Mouse (Mus musculus) spleen, embryonic (tissue): ENCODE measurements around the gene Gys2.

Experiments used
- CTCF ChIA-PET: fragments of 350-600 bp; sonication (Branson Sonifier 250); formaldehyde crosslinking; loops from one replicate; lab custom pipeline; 2022; lab: Charles Lee

Gys2 gene

DNA sequence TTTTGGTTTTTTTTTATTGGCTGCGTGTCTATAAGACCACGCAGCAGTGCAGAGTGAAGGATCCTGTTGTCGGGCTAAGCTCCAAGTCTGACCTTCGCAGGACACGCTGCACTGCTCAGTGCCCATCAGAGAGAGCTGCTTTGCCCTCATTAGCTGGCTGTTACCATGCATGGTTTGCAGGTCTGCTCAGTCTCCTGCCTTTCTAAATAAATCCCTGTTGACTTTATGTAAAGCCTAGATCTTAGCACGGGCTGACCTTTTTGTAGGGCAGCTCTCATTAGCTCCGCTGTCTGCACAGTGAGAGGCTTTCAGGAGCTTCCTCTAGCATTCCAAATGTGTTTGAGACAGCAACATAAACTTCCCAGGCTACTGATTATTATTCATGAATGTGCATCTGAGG lies 14.9 kb downstream of the Gys2 start:
- CTCF ChIA-PET: no interaction called here

DNA sequence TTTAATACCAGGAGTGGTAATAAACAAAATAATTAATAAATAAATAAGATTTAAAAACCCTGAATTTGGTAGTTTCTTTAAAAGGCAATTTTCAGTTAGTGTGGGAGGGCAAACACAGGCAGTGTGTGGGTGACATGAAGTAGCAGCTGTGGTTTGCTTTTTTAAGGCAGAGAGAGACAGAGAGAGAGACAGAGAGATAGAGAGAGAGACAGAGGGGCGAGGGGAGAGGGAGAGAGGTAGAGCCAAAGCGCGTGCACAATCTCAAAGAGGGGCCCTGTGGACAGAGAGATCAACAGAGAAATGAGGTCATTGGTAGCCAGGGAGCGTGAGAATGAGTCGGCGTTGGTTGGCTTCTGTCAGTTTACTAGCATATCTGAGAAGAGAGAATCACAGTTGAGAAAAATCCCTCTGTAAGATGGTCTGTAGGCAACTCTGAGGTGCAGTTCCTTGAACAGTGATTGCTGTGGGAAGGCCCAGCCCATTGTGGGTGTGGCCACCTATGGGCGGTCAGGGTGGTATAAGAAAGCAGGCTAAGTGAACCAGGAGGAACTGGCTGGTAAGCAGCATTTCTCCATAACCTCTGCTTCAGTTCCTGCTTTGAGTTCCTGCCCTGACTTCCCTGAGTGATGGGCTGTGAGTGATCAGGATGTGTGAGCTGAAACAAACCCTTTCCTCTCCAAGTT lies 17.5 kb downstream of the Gys2 start:
- CTCF ChIA-PET: no interaction called here

DNA sequence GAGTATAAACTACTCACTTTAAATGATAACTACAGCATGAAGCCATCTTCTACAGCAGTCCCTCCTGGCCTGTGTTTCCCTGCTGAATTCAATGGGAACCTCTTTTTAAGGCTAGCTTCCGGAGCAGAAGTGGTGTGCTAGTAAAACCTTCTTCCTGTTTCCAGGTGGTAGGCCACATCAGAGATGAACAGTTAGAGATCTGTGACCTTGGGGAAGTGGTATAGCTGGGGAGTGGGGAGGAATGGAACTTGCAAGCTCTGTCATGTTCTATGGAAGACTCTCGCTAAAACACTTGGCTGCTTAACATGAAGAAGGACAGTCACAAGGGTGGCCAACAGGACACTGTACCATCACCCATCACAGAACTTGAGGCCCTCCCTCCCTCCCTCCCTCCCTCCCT lies 19.6 kb downstream of the Gys2 start:
- CTCF ChIA-PET: no interaction called here

DNA sequence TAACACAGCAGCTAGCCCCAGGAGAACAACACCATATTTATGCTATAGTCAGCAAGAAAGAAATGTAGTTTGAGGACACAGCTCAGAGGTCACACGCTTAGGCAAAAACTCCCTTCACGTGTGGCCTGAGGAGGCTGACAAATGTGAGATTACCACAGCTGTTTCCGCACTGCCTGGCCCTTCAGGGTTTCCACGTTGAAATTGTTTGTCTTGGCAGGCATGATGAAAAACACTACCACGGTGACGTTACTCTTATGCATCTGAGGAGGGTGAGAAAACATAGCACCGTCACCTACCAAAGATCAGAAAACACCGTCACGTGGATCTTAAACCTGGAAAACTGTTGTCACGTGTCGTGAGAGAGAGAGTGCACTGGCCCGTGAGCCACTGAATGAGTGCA lies 21.5 kb downstream of the Gys2 start:
- CTCF ChIA-PET: no interaction called here

DNA sequence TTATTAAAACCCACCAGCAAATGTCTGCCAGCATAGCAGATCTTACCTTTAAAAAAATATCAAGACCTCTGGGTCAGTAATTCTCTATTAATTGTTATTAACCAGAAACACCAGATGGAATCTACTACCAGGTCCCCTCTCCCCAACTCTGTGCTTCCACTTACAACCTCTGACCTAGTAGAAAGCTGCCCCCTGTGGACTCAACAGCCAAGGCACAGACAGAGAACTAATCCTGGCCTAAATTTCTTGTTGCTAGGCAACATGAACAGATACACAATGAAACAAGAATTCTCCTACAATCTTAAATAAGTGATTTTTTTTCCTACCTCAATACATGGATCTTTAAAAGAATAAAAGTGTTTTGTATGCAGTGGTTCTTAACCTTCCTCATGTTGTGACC lies 43.8 kb downstream of the Gys2 start:
- CTCF ChIA-PET: no interaction called here

DNA sequence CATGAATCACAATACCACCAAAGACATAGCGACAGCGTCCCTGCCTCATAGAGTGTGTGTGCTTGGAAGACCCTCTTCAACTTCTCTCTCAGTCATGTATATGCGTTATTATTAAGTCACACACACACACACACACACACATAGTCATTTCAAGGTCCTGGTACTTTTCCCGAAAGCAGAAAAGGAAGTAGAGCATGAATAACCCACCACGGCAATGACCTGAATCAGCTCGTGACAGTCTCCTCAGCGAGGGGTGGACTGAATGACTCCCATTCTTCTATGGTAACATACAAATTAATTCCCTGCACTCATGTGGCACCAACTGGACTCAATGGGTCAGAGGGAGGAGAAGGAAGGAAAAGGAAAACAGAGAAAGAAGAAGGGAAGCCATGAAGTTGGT lies 47.9 kb downstream of the Gys2 start:
- CTCF ChIA-PET: no interaction called here

DNA sequence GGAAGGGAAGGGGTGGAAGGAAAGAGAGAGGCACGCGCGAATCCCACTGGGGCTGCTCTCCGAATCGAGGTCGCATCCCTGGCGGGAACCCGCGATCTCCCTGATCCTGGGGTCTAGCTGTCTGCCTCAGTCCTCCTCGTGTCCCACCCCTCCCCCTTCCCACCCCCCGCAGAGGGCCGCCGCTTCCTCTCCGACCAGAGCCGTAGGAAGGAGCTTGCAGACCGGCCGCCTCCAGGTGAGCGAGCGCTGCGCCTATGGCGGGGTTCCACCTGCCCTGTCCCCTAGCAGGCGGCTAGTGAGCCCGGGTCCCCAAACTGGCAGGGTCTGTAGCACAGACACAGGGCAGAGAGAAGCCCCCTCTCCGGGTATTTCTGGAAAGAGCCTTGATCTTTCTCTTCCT lies 58.3 kb downstream of the Gys2 start:
- CTCF ChIA-PET: no interaction called here

DNA sequence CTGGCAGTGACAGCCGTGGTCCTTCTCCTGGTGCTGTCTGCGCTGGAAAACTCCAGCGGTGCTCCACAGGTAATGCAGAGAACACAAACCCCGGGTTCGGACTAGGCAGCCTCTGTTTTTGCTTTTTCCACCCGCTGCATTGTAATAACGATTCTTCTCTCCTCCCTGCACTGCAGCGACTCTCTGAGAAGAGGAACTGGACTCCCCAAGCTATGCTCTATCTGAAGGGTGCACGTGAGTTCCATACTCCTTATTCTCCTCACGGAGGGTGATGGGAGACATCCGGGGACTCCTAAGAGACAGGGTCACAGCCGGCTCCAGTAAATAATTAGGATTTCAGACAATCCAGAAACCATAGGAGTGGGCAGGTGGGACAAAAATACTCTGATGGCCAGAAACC lies 59.1 kb downstream of the Gys2 start:
- CTCF ChIA-PET: no interaction called here

DNA sequence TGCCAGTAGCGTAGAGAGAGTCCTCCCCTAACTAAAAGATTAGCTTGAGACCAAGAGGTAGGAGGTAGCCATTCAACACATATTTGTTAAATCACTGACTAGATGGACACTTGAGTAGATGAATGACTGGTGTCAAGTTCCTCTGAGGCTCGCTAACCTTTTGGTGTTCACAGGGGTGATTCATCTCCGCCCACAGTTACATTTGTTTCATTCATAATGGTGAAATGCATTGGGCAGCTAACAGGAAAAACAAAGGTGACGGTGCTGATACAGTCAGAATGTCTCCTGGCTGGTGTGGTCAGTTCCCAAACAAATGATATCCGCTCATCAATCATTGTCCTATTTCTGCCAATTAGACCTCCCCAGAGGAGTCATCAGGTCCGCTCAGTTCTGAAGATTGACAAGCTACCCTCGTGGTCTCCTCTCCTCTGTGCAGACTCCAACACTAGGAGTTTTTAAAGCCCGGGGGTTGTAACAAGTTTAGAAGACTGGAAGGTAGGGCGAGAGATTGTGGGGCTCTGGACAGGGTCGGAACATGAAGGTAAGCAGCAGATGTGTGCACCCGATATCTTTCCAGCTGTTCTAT lies 59.9 kb downstream of the Gys2 start, which contains the start of gene Spx:
Gene Spx (plus strand): TSS at position 536 of the 586 bp plus-strand sequence.
- CTCF ChIA-PET: no interaction called here

DNA sequence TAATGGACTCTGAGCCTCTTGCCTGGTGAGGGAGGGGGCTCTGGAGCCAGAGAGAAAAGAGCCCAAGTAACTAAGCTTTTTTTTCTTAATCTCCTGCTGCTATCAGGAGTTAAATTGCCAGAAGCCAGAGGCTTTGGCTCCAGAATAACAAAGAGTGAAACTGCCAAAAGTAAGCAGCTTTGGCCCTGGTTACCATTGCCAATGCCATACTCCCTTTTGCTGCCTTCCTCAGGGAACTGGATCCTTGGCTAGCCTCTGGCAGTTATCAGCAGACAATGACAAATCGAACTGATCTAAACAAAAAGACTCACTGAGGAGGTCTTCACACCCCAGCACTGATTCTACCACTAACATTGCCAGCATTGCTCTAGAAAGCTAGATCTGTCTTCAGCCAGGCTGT lies 61.8 kb downstream of the Gys2 start:
- CTCF ChIA-PET: no interaction called here

DNA sequence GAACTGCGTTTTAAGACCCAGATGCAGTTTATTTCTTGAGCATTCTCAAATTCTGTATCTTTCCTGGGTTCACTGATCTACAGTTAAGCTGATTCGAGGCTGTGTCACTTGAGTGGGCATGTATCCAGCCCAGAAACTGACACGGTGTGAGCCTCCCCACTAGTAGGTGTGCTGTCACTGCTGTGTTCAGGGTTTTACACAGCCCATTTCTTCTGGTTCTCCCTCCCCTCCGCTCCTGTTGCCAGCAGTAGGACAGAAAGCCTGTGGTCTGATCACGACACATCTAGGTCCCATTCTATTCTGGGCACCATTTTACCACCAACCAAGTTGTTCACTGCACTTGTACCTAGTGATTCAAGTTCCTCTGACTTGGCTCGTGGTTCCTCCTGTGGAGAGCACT lies 77.2 kb downstream of the Gys2 start:
- CTCF ChIA-PET: no interaction called here

DNA sequence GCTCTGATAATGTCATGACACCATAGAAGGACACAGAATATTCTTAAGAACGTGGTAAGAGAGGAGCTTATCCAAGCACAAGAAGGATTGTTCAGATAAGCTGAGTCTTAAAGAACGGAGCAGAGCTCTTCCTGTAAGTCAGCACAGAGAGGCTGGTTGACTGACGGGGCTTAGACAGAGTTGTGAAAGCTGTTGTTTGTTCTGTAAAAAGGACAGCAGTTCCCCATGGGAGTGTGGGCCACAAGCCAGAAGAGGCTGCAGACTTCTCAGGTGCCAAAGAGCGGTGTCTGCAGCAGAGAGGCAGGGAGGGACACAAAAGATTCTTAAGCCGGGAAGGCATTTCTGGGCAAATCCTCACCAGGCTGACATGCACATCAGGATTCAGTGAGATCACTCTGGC lies 78.2 kb downstream of the Gys2 start:
- CTCF ChIA-PET: no interaction called here

DNA sequence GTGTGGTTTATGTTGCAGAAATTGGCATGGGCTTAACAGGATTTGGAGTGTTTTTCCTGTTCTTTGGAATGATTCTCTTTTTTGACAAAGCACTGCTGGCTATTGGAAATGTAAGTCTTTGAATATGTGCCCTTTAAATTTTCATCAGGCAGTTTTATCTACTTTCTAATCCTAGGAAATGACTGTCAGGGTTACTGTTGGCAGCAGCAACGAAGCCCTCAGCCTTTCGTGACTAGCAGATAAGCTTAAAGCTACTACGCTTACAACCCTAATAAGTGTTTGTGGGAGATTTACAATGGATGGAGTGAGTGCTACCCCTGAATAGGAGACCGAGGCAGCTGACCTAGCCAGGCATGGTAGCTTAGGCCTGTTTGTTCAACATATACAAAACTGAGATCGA lies 80.6 kb downstream of the Gys2 start:
- CTCF ChIA-PET: no interaction called here

DNA sequence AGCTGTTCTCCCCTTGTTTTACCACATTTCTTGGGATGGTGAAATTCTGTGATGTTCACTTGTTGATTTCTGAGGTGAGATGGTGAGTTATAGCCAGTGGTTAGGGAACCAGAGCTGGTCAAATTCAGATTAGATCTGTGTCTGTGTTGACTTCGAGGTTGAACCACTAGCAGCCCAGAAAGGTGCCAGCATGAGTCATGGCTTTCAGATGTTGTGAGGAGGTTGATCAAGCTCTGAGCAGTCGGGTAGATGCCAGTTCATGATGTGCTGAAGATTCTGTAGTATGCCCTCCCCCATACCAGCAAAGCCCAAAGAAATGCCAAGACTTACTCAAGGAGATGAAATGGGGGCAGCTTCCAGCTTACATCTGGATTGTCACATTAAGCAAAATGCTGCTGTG lies 83.8 kb downstream of the Gys2 start:
- CTCF ChIA-PET: no interaction called here

DNA sequence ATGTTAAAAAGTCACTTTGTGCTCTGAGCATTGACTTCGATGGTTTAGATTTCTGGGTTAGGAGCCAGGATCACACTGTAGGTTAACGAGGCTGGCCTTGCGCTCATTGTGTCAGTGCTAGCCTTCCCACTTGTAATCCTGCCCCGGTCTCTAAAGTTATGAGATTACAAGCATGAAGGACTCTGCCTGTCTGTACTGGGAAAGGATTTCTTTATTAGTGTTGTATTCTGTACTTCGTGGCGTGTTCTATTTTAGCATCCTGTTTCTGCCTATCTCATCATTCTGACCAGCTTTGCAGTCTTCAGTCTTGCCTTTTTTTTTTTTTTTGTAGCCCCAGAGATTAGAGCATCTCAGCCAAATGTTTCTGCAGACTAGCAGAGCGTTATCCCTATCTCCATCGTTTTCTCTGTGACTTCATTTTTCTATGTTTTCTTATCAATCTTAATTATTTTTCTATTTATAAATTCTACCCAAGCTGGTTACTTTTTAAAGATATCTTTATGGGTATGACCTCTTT lies 85.1 kb downstream of the Gys2 start:
- CTCF ChIA-PET: no interaction called here

DNA sequence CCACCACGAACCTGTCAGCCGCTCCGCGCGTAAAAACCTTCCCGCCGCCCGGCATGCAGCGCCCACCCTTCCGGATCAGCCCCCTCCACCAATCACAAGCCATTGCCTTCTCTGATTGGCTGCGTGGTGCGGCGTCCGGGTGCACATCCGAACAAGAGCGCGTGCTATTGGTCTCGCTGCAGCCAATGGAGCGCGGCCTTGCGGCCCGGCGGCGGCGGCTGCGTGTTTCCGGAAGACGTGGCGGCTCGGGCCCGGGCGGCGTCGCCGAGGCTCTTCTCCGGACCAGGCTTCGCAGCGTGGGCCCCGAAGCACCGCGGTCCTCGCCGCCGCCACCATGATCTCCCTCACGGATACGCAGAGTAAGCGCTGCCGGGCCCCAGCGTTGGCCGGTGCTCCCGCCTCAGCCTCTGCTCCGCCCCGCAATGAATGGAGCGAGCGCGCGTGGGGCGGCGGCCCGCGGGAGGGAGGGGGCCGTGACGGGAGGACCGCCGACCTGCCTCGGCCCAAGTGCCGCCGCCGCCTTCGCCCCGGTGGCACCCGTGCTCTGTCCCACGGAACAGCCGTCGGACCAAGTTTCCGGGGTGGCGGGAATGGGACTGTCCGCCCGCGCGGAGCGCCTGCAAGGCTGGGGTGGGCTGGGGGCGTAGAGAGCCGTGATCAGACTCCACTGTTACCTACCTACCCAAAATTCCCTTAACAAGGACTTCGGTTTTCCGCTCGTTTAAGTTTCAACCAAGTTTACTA lies 85.7 kb downstream of the Gys2 start, which contains the start of the genes Recql and Golt1b:
Gene Recql (minus strand): TSS at position 77 of the 744 bp plus-strand sequence.
Gene Golt1b (plus strand): TSS at position 211 of the 744 bp plus-strand sequence.
- CTCF ChIA-PET: no interaction called here

DNA sequence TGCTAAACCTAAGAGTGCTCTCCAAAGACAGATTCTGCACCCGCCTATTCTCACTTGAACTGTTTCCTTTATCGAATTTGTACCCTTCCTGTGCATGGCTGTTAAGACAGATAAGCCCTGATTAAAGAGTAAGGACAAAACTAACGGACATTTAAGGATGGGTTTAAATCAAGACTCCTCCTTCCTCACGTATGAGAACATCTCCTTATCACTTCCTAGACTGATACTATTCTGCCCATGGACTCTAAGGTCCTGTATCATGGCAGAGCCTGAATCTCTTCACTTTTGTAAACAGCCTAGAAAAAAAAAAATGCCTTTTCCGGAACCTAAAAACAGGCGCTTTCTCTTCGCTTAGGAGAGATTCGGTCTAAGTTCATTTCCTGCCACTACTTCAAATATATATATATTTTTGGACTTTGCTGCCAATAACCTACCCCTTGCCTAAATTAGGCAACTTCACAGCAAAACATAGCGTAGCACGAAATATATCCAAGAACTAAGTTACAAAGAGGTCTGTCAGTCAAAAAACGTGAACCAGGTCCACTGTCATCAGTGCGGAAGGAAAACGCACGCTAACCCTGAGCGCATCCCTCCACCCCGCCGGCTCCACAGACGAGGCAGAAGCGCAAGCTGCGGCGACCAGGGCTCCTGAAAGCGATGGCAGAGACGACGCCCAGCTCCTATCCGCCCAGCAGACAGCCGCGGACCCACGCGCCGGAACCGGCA lies 86.5 kb downstream of the Gys2 start:
- CTCF ChIA-PET: no interaction called here

DNA sequence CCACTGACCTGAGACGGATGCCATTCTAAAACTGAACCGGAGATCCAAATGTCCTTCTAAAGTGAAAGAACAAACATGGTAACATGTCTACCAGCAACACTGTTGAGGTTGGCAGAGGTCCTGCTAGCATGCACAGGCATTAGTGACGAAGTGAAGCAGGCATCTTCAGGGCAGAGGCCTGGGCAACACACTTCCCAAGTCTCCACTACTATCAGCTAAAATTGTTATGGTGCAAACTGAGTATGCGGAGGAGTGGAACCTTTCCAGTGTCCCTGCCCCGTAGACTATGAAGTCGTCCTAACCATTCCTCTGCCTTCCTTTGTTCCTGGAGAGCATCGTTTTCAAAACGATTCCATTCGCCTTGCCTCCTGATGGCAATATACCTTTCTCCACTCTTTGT lies 88.4 kb downstream of the Gys2 start:
- CTCF ChIA-PET: interaction anchor here (0.8 kb wide), 1 partner anchor 1760 kb away, joined by 5 read pairs; no protein-coding TSS in a partner anchor

DNA sequence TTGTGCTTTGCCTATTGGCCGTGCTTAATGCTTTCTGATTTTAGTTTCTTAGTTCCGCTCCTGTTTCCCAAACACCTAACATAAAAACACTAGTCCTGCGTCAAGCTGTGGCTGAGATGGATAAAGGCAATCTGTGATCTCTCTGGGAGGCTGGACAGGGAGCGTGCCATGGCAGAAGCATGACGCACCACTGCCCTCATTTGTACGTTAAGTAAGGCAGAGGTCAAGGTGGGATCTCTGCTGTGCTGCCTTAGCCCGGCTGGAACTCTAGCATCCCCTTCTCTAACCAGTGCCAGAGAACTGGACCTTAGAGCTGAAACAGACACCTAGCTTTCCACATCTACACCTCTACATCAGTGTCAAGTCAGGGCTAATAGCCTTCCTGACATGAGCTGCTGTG lies 91.3 kb downstream of the Gys2 start:
- CTCF ChIA-PET: no interaction called here

DNA sequence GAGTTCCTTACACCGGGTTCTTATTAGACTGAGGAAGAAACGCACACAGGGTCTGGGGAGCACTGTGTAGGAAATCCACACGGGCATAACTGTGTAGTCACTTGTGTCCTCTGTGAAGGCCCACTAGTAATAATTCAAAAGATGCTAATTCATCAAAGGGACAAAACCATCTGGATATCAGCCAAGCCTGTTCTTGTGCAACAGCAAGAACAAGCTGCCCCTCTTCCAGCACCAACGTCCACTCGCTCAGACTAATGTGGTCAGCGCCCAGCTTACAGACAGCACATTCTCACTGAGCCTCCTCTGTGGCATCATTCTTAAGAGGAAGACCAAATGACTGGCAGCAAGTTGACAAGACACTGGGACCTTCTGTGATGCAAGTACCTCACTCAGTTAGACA lies 92.9 kb downstream of the Gys2 start:
- CTCF ChIA-PET: no interaction called here

DNA sequence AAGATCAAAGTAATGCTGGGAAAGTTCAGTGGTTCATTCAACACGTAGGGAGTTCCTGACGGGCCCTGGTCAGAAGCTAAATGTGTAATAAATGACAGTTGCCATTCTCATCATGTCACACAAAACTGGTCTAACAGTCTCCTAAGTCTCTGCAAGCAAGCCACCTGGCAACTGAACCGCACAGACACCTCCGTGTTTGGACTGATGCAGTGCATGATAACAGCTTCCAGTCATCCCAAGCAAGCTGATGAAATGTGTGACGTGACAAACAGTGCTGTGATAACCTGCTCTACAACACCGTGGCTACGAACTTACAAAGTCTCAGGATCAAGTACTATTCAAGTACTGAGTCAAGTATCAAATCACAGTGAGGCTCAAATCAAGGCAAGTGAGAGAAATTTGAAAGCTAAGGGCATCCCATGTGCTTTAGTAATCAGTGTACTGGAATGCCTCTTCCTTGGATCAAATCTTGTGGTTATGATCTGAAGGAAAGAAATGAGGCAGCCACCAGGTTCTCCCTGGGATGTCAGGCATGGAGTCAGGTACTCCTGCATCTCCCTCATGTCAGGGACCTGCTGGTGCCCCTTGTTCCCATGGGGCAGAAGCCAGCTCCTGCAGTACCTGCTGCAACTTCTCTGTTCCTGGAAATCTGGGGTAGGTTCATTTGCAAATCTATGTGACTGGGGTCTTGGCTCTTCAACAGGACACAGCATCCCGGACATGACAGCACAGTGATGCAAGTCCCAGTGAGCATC lies 94.2 kb downstream of the Gys2 start:
- CTCF ChIA-PET: no interaction called here
